Mouse (Mus musculus): Measurements from ENCODE around the gene Dtx2. TPM values are rescaled to one million over a fixed set of nuclear protein-coding genes. Genes with fewer than 3 reads are reported as not detected.

Dtx2 gene
- polyA plus RNA-seq, 1 experiment from 2014 or later: 29.6 TPM

- Histone ChIP-seq H3K36me3 (ENCODE audit: control insufficient read depth, insufficient read depth, low read length) (no peaks in the 10 kb centered on the region), H3K9me3 (ENCODE audit: control insufficient read depth, low read length) (no peaks in the 10 kb centered on the region), H3K4me1 (ENCODE audit: control insufficient read depth, insufficient read depth, low read length) (peaks cover 3% of the 10 kb centered on the region), H3K4me2 (no peak overlapping the region), H3K9ac (ENCODE audit: low read length) (no peak overlapping the region), H3K27me3 (ENCODE audit: control insufficient read depth, insufficient read depth, low read length) (no peaks in the 10 kb centered on the region), H3K4me3 (ENCODE audit: low read depth, low read length) (no peak overlapping the region), H3K27ac (ENCODE audit: low read depth, low read length) (no peak overlapping the region)
- DNase-seq (ENCODE audit: low spot score, missing footprints) (no peak), ATAC-seq (ENCODE audit: low FRiP score) (no peak)
- 72% methylated on average over 5 of the region's 5 CpGs for WGBS
Measured at GRCm38 (mm10) chr5:135990601-135991000, 4.0 kb upstream of the Dtx2 start.

GRCm38 (mm10) chr5:135993381-135993965 is 1.1 kb upstream of the Dtx2 start:
- no peak overlapping the region for H3K27ac ChIP-seq (ENCODE audit: low read depth, low read length)
- no peak overlapping the region for H3K9ac ChIP-seq (ENCODE audit: low read length)
- no peak overlapping the region for H3K4me2 ChIP-seq
- H3K27me3 ChIP-seq (ENCODE audit: control insufficient read depth, insufficient read depth, low read length): no peaks in the 10 kb centered on the region
- peaks cover 4% of the 10 kb centered on the region; the same call in 1 of the 2 replicates for H3K36me3 ChIP-seq (ENCODE audit: control insufficient read depth, insufficient read depth, low read length)
- no peak overlapping the region for H3K4me3 ChIP-seq (ENCODE audit: low read depth, low read length)
- ATAC-seq (ENCODE audit: low FRiP score): no peak
- WGBS: 78% methylated on average over 5 of the region's 5 CpGs
- no peak for DNase-seq (ENCODE audit: low spot score, missing footprints)
- H3K9me3 ChIP-seq (ENCODE audit: control insufficient read depth, low read length): no peaks in the 10 kb centered on the region
- H3K4me1 ChIP-seq (ENCODE audit: control insufficient read depth, insufficient read depth, low read length): peaks cover 6% of the 10 kb centered on the region

GRCm38 (mm10) chr5:135994335-135994724 is 270 bp upstream of the Dtx2 start:
- Histone ChIP-seq H3K9me3 (ENCODE audit: control insufficient read depth, low read length) (no peaks in the 10 kb centered on the region), H3K4me2 (no peak overlapping the region), H3K36me3 (ENCODE audit: control insufficient read depth, insufficient read depth, low read length) (peaks cover 8% of the 10 kb centered on the region; the same call in 1 of the 2 replicates), H3K4me3 (ENCODE audit: low read depth, low read length) (peak overlapping the region; percentile 73), H3K27ac (ENCODE audit: low read depth, low read length) (no peak overlapping the region), H3K4me1 (ENCODE audit: control insufficient read depth, insufficient read depth, low read length) (peaks cover 6% of the 10 kb centered on the region), H3K9ac (ENCODE audit: low read length) (no peak overlapping the region), H3K27me3 (ENCODE audit: control insufficient read depth, insufficient read depth, low read length) (no peaks in the 10 kb centered on the region)
- 69% methylated on average over 8 of the region's 8 CpGs for WGBS
- DNase-seq (ENCODE audit: low spot score, missing footprints) (no peak), ATAC-seq (ENCODE audit: low FRiP score) (peak; percentile 28; the same call in 1 of the 2 replicates)

DNA sequence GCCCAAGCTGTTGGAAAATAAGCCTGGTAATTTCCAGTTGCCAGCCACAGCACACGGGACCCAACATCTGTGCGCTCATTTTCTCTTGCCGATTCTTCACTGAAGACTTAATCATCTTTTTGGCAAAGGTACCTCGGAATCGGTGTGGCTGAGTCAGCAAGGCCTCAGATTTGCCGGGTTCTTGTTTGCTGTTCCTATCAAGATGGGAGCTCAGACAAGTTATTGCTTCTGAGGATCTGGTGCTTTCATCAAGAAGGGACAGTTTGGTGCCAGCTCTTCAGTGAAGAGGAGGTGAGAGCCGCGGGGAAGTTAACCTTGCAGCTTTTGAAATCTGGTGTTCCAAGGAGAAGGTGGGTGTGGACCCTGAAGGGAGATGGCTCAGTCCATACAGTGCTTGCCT is 1.6 kb downstream of the Dtx2 start:
- peaks cover 6% of the 10 kb centered on the region for H3K4me1 ChIP-seq (ENCODE audit: control insufficient read depth, insufficient read depth, low read length)
- H3K27ac ChIP-seq (ENCODE audit: low read depth, low read length): no peak overlapping the region
- ATAC-seq (ENCODE audit: low FRiP score) (no peak), DNase-seq (ENCODE audit: low spot score, missing footprints) (no peak)
- no peak overlapping the region for H3K9ac ChIP-seq (ENCODE audit: low read length)
- 94% methylated on average over 8 of the region's 8 CpGs for WGBS
- H3K36me3 ChIP-seq (ENCODE audit: control insufficient read depth, insufficient read depth, low read length): peaks cover 8% of the 10 kb centered on the region; the same call in 1 of the 2 replicates
- H3K4me2 ChIP-seq: no peak overlapping the region
- no peaks in the 10 kb centered on the region for H3K27me3 ChIP-seq (ENCODE audit: control insufficient read depth, insufficient read depth, low read length)
- no peak overlapping the region for H3K4me3 ChIP-seq (ENCODE audit: low read depth, low read length)
- no peaks in the 10 kb centered on the region for H3K9me3 ChIP-seq (ENCODE audit: control insufficient read depth, low read length)

GRCm38 (mm10) chr5:136001222-136001621 is 6.6 kb downstream of the Dtx2 start:
- no peak overlapping the region for H3K27ac ChIP-seq (ENCODE audit: low read depth, low read length)
- no peak overlapping the region for H3K9ac ChIP-seq (ENCODE audit: low read length)
- no peak overlapping the region for H3K4me3 ChIP-seq (ENCODE audit: low read depth, low read length)
- DNase-seq (ENCODE audit: low spot score, missing footprints): no peak
- no peak for ATAC-seq (ENCODE audit: low FRiP score)
- no peaks in the 10 kb centered on the region for H3K27me3 ChIP-seq (ENCODE audit: control insufficient read depth, insufficient read depth, low read length)
- H3K36me3 ChIP-seq (ENCODE audit: control insufficient read depth, insufficient read depth, low read length): peaks cover 8% of the 10 kb centered on the region; the same call in 1 of the 2 replicates
- H3K4me1 ChIP-seq (ENCODE audit: control insufficient read depth, insufficient read depth, low read length): no peaks in the 10 kb centered on the region
- WGBS: 93% methylated on average over 6 of the region's 6 CpGs
- H3K4me2 ChIP-seq: no peak overlapping the region
- H3K9me3 ChIP-seq (ENCODE audit: control insufficient read depth, low read length): no peaks in the 10 kb centered on the region

DNA sequence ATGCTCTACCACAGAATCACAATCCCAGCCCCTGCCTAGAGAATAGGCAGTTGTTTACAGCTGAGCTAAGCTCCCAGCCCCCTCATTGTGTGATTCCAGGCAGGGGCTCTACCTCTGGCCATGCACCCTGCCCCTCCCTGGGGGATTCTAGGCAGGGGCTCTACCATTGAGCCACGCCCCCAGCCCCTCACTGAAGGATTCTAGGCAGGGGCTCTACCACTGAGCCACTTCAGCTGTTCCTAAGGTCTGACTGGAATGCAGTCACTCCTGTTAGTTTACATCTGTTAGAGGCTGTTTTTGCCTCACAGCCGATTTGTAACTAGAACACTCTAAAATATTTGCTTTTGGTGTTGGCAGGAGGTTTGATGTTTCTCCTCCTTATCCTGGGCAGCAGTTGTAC is 7.7 kb downstream of the Dtx2 start:
- no peaks in the 10 kb centered on the region for H3K27me3 ChIP-seq (ENCODE audit: control insufficient read depth, insufficient read depth, low read length)
- H3K9me3 ChIP-seq (ENCODE audit: control insufficient read depth, low read length): no peaks in the 10 kb centered on the region
- H3K27ac ChIP-seq (ENCODE audit: low read depth, low read length): no peak overlapping the region
- DNase-seq (ENCODE audit: low spot score, missing footprints) (no peak), ATAC-seq (ENCODE audit: low FRiP score) (no peak)
- H3K4me2 ChIP-seq: no peak overlapping the region
- H3K9ac ChIP-seq (ENCODE audit: low read length): no peak overlapping the region
- H3K36me3 ChIP-seq (ENCODE audit: control insufficient read depth, insufficient read depth, low read length): peaks cover 5% of the 10 kb centered on the region; the same call in 1 of the 2 replicates
- H3K4me3 ChIP-seq (ENCODE audit: low read depth, low read length): no peak overlapping the region
- WGBS: 69% methylated on average over 2 of the region's 2 CpGs
- H3K4me1 ChIP-seq (ENCODE audit: control insufficient read depth, insufficient read depth, low read length): no peaks in the 10 kb centered on the region

- Histone ChIP-seq H3K9me3 (ENCODE audit: control insufficient read depth, low read length) (no peaks in the 10 kb centered on the region), H3K4me1 (ENCODE audit: control insufficient read depth, insufficient read depth, low read length) (no peaks in the 10 kb centered on the region), H3K4me3 (ENCODE audit: low read depth, low read length) (no peak overlapping the region), H3K4me2 (no peak overlapping the region), H3K27ac (ENCODE audit: low read depth, low read length) (no peak overlapping the region), H3K36me3 (ENCODE audit: control insufficient read depth, insufficient read depth, low read length) (peaks cover 5% of the 10 kb centered on the region; the same call in 1 of the 2 replicates), H3K27me3 (ENCODE audit: control insufficient read depth, insufficient read depth, low read length) (no peaks in the 10 kb centered on the region), H3K9ac (ENCODE audit: low read length) (no peak overlapping the region)
- WGBS: 43% methylated on average over 3 of the region's 3 CpGs
- DNase-seq (ENCODE audit: low spot score, missing footprints) (no peak), ATAC-seq (ENCODE audit: low FRiP score) (no peak)
Measured at GRCm38 (mm10) chr5:136002751-136003151, 8.2 kb downstream of the Dtx2 start.

DNA sequence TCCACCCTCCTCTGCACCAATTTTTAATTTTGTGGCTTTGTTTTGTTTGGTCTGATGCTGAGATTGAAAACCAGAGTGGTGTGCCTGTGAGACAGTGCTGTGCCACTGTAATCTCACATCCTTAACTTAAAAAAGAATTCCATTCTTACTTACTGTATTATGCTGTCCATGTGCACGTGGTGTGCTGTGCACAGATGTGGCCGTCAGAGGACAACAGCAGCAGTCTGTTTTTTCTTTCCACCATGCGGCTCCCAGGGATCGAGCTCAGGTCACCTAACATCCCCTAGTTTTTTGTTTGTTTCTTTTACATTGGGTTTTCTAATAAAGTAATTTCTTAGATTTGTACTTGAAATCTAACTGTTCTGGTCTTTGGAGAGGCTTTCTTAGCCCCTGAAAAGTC is 9.9 kb downstream of the Dtx2 start:
- Histone ChIP-seq H3K27ac (ENCODE audit: low read depth, low read length) (no peak overlapping the region), H3K9me3 (ENCODE audit: control insufficient read depth, low read length) (no peaks in the 10 kb centered on the region), H3K4me2 (no peak overlapping the region), H3K9ac (ENCODE audit: low read length) (no peak overlapping the region), H3K4me3 (ENCODE audit: low read depth, low read length) (no peak overlapping the region), H3K4me1 (ENCODE audit: control insufficient read depth, insufficient read depth, low read length) (no peaks in the 10 kb centered on the region), H3K27me3 (ENCODE audit: control insufficient read depth, insufficient read depth, low read length) (no peaks in the 10 kb centered on the region), H3K36me3 (ENCODE audit: control insufficient read depth, insufficient read depth, low read length) (0 out of 2 replicates have a peak, but pooled peaks cover 2% of the 10 kb centered on the region)
- 88% methylated on average over 4 of the region's 4 CpGs for WGBS
- ATAC-seq (ENCODE audit: low FRiP score): no peak
- DNase-seq (ENCODE audit: low spot score, missing footprints): no peak

- no peaks in the 10 kb centered on the region for H3K4me1 ChIP-seq (ENCODE audit: control insufficient read depth, insufficient read depth, low read length)
- DNase-seq (ENCODE audit: low spot score, missing footprints) (no peak), ATAC-seq (ENCODE audit: low FRiP score) (no peak)
- H3K4me2 ChIP-seq: no peak overlapping the region
- peaks cover 9% of the 10 kb centered on the region; the same call in 1 of the 2 replicates for H3K36me3 ChIP-seq (ENCODE audit: control insufficient read depth, insufficient read depth, low read length)
- H3K9me3 ChIP-seq (ENCODE audit: control insufficient read depth, low read length): no peaks in the 10 kb centered on the region
- 79% methylated on average over 7 of the region's 7 CpGs for WGBS
- no peak overlapping the region for H3K9ac ChIP-seq (ENCODE audit: low read length)
- no peak overlapping the region for H3K4me3 ChIP-seq (ENCODE audit: low read depth, low read length)
- no peak overlapping the region for H3K27ac ChIP-seq (ENCODE audit: low read depth, low read length)
- no peaks in the 10 kb centered on the region for H3K27me3 ChIP-seq (ENCODE audit: control insufficient read depth, insufficient read depth, low read length)
Measured at GRCm38 (mm10) chr5:136007745-136008144, 13.1 kb downstream of the Dtx2 start.

All from midbrain, embryonic 11.5 days (tissue).